Mouse (Mus musculus) granulocyte monocyte progenitor cell, adult 5-6 weeks (primary cell): ENCODE results near the gene Gdpd2. TPM values are rescaled to one million over a fixed set of nuclear protein-coding genes. Genes with fewer than 3 reads are reported as not detected.

Experiments
- ATAC-seq: replicated peaks from 2 replicates; pipeline ENCODE4 v1.8.0; 2016; ENCODE audit warnings: mild to moderate bottlenecking, moderate TSS enrichment, inconsistent platforms; ENCODE audit not compliant: poor library complexity, severe bottlenecking
- total RNA-seq, 2 experiments: library from RNA; stranded (forward) in 1 of 2; stranded (reverse) in 1 of 2; fragments of 200-712, 200-1000 nt in 1 of 2; fragments of >200 nt in 1 of 2; fragmentation: Nextera tagmentation in 1 of 2; gene quantifications; 2 replicates each; pipeline ENCODE4 v1.2.3; 2014 to 2017

Gene Gdpd2
- total RNA-seq, 2 experiments from 2014 or later, result not detected

DNA sequence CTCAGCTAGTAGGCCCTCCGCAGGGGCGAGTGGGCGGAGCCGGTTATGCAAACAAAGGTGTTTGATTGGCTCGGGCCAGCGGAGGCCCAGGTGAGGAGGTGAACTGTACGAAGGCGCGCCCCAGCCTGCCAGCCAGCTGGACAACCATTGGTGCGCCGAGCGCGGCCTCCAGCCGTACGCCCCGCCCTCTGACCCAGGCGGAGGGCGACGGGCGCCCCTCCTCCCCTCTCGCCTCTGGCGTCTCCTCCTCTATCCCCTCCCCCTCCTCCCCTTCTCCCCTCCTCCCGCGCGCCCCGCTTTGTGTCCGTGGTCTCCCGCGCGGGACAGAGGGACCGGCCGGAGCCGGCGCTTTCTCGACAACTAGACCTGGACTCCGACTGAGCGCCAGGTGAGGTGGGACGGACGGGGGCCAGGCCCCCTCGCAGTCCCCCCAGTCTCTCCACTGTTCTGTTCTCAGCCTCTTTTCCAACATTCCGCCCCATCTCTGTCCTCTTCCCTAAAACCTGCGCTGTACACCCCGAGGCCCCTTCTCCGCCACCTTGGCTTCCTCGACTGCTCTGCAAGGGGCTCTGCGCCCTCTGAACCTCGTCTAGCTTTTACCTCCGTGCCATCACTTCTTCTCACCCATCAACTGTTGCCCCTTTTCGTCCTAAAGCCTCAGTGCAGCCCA is 47.4 kb downstream of the Gdpd2 start:
- ATAC-seq, result peak; percentile 78

DNA sequence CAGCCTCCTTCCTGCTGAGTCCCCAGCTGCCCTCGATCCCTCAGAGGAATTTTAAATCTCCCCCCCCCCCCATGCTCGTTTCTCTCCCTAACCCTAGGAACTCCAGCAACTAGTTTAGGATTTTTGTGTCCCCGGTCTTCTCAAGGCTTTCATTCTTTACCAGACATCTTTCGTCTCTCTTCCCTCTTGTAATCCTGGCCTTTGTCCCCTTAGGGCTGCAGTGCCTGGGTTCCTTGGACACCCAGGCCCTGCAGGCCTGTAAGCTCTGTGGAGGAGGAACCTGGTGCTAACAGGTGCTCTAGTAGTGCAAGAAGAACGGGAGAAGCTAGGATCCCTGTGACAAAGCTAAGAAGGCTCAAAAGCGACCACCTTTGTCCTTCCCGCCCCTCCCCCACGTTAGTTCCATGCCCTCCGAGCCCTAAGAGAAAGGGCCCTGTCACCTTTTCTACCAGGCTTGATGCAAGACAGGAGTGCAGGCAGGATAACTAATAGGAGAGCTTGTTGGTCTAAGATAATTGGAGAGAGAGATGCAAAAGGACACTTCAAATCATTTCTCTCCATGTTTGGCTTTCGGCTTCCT is 48.1 kb downstream of the Gdpd2 start:
- ATAC-seq, result no peak

- ATAC-seq, result no peak
Observed at GRCm38 (mm10) chrX:100778397-100778796, 48.7 kb downstream of the Gdpd2 start.

Other genes starting within 250 kb of the Gdpd2 start
- 74.5 and 104 TPM in 2 replicates for gene Igbp1, start 235.6 kb upstream of the Gdpd2 start, total RNA-seq (2014; fragmentation: Nextera tagmentation)
- gene Igbp1, start 235.6 kb upstream of the Gdpd2 start, total RNA-seq (2017), result 98.4 and 104 TPM in 2 replicates
- not detected in 2 replicates for gene Dgat2l6, start 205.0 kb upstream of the Gdpd2 start, total RNA-seq (2014; fragmentation: Nextera tagmentation)
- not detected in 2 replicates for gene Dgat2l6, start 205.0 kb upstream of the Gdpd2 start, total RNA-seq (2017)
- gene Awat1, start 157.6 kb upstream of the Gdpd2 start, total RNA-seq (2014; fragmentation: Nextera tagmentation), result not detected in 2 replicates
- gene Awat1, start 157.6 kb upstream of the Gdpd2 start, total RNA-seq (2017), result not detected in 2 replicates
- not detected in 2 replicates for gene P2ry4, start 135.0 kb upstream of the Gdpd2 start, total RNA-seq (2014; fragmentation: Nextera tagmentation)
- not detected in 2 replicates for gene P2ry4, start 135.0 kb upstream of the Gdpd2 start, total RNA-seq (2017)
- not detected in 2 replicates for gene Arr3, start 124.4 kb upstream of the Gdpd2 start, total RNA-seq (2014; fragmentation: Nextera tagmentation)
- gene Arr3, start 124.4 kb upstream of the Gdpd2 start, total RNA-seq (2017), result not detected in 2 replicates
- gene Kif4, start 104.1 kb upstream of the Gdpd2 start, total RNA-seq (2014; fragmentation: Nextera tagmentation), result 7.7 and 21.2 TPM in 2 replicates
- gene Kif4, start 104.1 kb upstream of the Gdpd2 start, total RNA-seq (2017), result 41.5 and 48.3 TPM in 2 replicates
- gene Pdzd11, start 103.3 kb upstream of the Gdpd2 start, total RNA-seq (2014; fragmentation: Nextera tagmentation), result 46.6 and 47.1 TPM in 2 replicates
- 31.1 and 32.3 TPM in 2 replicates for gene Pdzd11, start 103.3 kb upstream of the Gdpd2 start, total RNA-seq (2017)
- gene Dlg3, start 37.8 kb downstream of the Gdpd2 start, total RNA-seq (2014; fragmentation: Nextera tagmentation), result 3.3 and 6.3 TPM in 2 replicates
- gene Dlg3, start 37.8 kb downstream of the Gdpd2 start, total RNA-seq (2017), result 2.7 and 4.1 TPM in 2 replicates